Mouse (Mus musculus) limb, embryonic 13.5 days (tissue): ENCODE data around the gene Eftud2. TPM values are rescaled to one million over a fixed set of nuclear protein-coding genes. Genes with fewer than 3 reads are reported as not detected.

Source experiments
- ATAC-seq: fragments of 200-750 bp; cut with Nextera tagmentation; 2 replicates; pipeline ENCODE4 v1.8.0; 2017; ENCODE audit warnings: low read depth, moderate number of reproducible peaks, moderate TSS enrichment; ENCODE audit not compliant: low FRiP score
- H3K27ac ChIP-seq: fragments of 300-500 bp; sonication (generic); 2 replicates; pipeline ENCODE4 v1.5.1; 2015; ENCODE audit warnings: inconsistent platforms, mild to moderate bottlenecking, moderate library complexity
- H3K27me3 ChIP-seq: fragments of 300-500 bp; sonication (generic); 2 replicates; pipeline ENCODE4 v1.6.1; 2015; ENCODE audit warnings: mild to moderate bottlenecking, inconsistent platforms
- H3K36me3 ChIP-seq: fragments of 300-500 bp; sonication (generic); 2 replicates; pipeline ENCODE4 v1.6.1; 2015; ENCODE audit warnings: inconsistent platforms, mild to moderate bottlenecking, moderate library complexity
- H3K4me1 ChIP-seq: fragments of 300-500 bp; sonication (generic); 2 replicates; pipeline ENCODE4 v1.6.1; 2015; ENCODE audit warnings: inconsistent platforms
- H3K4me2 ChIP-seq: fragments of 300-500 bp; sonication (generic); replicated peaks from 2 replicates; pipeline ENCODE4 v1.6.1; 2015; ENCODE audit warnings: inconsistent platforms, mild to moderate bottlenecking, moderate library complexity
- H3K4me3 ChIP-seq: fragments of 300-500 bp; sonication (generic); 2 replicates; pipeline ENCODE4 v1.5.1; 2015; ENCODE audit warnings: moderate library complexity, mild to moderate bottlenecking, inconsistent platforms
- H3K9ac ChIP-seq: fragments of 300-500 bp; sonication (generic); 2 replicates; pipeline ENCODE4 v1.6.1; 2015; ENCODE audit warnings: mild to moderate bottlenecking, inconsistent platforms
- H3K9me3 ChIP-seq: fragments of 300-500 bp; sonication (generic); 2 replicates; pipeline ENCODE4 v1.6.1; 2016; ENCODE audit warnings: inconsistent platforms
- WGBS: fragments of 180-500 bp; shearing (Covaris S2); methylation state at CpG from one replicate; pipeline ENCODE4 v1.1.7; 2015; 5-methylcytosine and 5-hydroxymethylcytosine counted together
- polyA plus RNA-seq: library from polyadenylated mRNA; unstranded; fragments of >200 nt; fragmentation: Nextera tagmentation; extraction: Ambion mirVana; gene quantifications from 2 replicates; pipeline ENCODE4 v1.2.1, GENCODE M21; 2015

Eftud2 gene
- polyA plus RNA-seq, 1 experiment from 2014 or later, result 199 TPM

DNA sequence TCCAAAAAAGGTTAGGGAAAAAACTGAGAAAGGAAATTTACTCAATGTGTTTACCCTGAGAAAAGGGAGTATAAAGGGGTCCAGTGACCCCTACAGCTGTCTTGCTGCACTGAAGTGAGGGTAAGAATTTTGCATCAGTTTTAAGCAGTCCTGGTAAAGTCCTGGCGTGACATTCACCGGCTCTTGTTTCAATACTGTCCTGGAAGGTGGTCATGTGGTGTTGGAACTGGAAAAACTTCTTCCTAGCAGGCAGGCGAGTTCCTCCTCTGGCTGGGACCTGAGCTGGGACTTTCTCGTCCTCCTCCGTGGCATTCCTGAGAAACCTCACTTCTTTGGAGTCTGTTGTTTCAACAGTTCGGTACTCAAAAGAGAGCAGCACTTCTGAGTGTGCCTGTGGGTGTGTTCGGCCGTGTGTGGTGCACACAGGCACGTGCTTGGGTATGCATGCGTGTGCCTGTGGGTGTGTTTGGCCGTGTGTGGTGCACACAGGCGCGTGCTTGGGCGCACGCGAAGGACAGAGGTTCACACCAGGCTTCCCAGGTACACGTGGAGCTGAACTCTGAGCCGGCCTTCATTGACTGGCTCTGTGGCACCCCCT, 48.0 kb downstream of the Eftud2 start:
- ATAC-seq, result no peak

DNA sequence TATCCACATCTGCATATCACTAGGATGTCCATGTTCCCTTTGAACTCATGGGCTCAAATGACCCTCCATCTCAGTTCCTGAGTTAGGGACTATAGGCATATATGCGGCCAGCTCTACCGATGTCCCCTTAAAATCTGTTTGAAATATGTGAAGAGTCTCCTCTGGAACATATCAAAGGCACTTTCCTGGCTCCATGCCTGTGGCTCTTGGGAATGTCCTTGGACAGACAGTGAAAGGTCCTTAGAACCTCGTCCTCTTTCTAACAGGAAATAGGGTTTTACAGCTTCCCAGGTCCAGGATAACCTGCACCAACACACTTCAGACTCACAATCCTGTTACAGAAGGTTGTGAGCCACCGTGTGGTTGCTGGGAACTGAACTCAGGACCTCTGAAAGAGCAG, 50.5 kb downstream of the Eftud2 start:
- Histone ChIP-seq H3K27ac (no peak overlapping the region), H3K27me3 (no peaks in the 10 kb centered on the region), H3K9me3 (0 out of 2 replicates have a peak, but pooled peaks cover 11% of the 10 kb centered on the region), H3K36me3 (no peaks in the 10 kb centered on the region), H3K9ac (no peak overlapping the region), H3K4me1 (no peaks in the 10 kb centered on the region; the same call in 1 of the 2 replicates), H3K4me3 (no peak overlapping the region), H3K4me2 (no peak overlapping the region)
- ATAC-seq, result no peak
- WGBS, result 73% methylated on average over 4 of the region's 4 CpGs

More for the DNA sequence above, 48.0 kb downstream of the Eftud2 start:
- H3K9me3 ChIP-seq, result 0 out of 2 replicates have a peak, but pooled peaks cover 11% of the 10 kb centered on the region
- no peak overlapping the region for H3K9ac ChIP-seq
- H3K27ac ChIP-seq, result no peak overlapping the region
- no peak overlapping the region for H3K4me3 ChIP-seq
- no peaks in the 10 kb centered on the region for H3K27me3 ChIP-seq
- no peaks in the 10 kb centered on the region; the same call in 1 of the 2 replicates for H3K4me1 ChIP-seq
- no peak overlapping the region for H3K4me2 ChIP-seq
- 58% methylated on average over 18 of the region's 18 CpGs for WGBS
- peaks cover 18% of the 10 kb centered on the region for H3K36me3 ChIP-seq

DNA sequence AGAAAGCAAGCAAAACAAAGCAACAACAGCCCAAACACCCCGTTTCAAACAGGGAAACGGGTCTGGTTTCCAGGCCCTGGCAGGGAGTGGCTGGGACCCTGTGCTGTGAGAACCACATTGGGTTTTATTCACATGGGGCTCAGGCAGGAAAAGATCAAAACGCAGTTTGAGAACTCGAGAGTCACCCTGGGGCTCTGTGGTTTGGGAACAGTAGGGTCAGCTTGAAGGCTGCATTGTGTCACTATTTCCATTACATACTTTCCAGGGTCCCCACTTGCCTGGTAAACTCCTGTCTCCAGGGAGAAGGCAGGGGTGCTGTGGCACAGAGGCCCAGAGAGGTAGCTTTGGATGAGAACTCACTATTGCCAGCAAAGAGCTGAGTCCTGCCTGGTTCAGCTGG, 53.7 kb downstream of the Eftud2 start:
- ATAC-seq, result no peak
- Histone ChIP-seq H3K27ac (no peak overlapping the region), H3K4me2 (no peak overlapping the region), H3K4me1 (no peaks in the 10 kb centered on the region), H3K9me3 (0 out of 2 replicates have a peak, but pooled peaks cover 11% of the 10 kb centered on the region), H3K4me3 (no peak overlapping the region), H3K36me3 (no peaks in the 10 kb centered on the region), H3K9ac (no peak overlapping the region), H3K27me3 (no peaks in the 10 kb centered on the region)
- 42% methylated on average over 4 of the region's 4 CpGs for WGBS

DNA sequence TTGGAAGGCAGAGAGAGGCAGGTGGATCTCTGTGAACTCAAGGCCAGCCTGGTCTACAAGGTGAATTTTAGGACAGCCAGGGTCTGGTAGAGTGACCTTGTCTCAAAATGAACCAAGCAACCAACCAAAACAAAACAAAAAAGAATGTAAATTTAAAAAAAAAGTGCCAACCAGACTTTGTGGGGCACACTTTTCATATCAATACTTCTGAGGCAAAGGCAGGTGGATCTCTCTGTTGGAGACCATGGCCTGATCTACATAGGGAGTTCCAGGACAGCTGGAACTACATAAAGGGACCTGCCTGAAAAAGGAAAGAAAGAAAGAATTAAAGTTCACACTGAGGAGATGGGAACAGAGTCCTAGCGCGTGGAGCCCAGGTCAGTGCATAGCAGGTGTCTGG, 54.3 kb downstream of the Eftud2 start:
- no peak for ATAC-seq
- no peaks in the 10 kb centered on the region for H3K27me3 ChIP-seq
- no peak overlapping the region for H3K9ac ChIP-seq
- no peak overlapping the region for H3K4me3 ChIP-seq
- no peak overlapping the region for H3K27ac ChIP-seq
- H3K36me3 ChIP-seq, result no peaks in the 10 kb centered on the region
- H3K4me2 ChIP-seq, result no peak overlapping the region
- no peaks in the 10 kb centered on the region for H3K4me1 ChIP-seq
- WGBS, result 71% methylated on average over 2 of the region's 2 CpGs
- 0 out of 2 replicates have a peak, but pooled peaks cover 11% of the 10 kb centered on the region for H3K9me3 ChIP-seq

DNA sequence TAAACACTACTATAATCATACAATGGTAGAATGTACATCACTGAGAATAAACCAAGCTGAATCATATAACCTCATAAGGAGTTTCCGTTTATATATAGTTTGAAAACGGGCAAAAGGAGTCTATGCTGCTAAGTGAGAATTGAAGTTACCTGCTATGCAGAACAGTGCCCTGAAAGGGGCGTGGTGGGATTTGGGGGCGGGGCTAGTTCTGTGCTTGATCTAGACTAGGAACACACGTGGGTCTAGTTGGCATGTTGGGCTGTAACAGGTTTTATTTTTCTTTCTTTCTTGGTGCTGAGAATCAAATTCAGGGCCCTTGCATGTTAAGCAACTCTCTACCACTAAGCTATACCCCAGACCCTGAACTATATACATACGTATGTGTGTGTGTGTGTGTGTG, 59.6 kb downstream of the Eftud2 start:
- no peak for ATAC-seq

DNA sequence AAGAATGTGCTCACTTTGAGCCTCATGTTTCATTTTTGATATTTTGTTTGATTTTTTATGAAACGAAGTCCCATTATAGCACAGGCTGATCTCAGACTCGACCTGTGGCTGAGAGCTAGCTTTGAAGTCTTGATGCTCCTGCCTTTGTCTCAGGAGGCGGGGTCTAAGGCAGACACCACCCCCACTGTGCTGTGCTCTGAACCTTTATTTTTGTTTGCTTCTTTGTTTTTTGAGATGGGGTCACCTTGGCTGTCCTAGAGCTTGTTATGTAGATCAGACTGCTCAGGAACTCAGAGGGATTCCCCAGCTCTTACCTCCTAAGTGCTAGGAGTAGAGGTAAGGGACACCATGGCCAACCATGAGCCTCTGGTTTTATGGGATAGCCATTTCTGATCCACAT, 60.4 kb downstream of the Eftud2 start:
- Histone ChIP-seq H3K9me3 (no peaks in the 10 kb centered on the region), H3K9ac (no peak overlapping the region), H3K27ac (no peak overlapping the region), H3K36me3 (no peaks in the 10 kb centered on the region), H3K4me1 (peaks cover 26% of the 10 kb centered on the region), H3K27me3 (no peaks in the 10 kb centered on the region), H3K4me3 (no peak overlapping the region), H3K4me2 (no peak overlapping the region)
- ATAC-seq, result no peak
- WGBS, result 8% methylated on average over 3 of the region's 3 CpGs

More for the DNA sequence above, 59.6 kb downstream of the Eftud2 start:
- Histone ChIP-seq H3K27me3 (no peaks in the 10 kb centered on the region), H3K4me2 (no peak overlapping the region), H3K9me3 (no peaks in the 10 kb centered on the region), H3K27ac (no peak overlapping the region), H3K4me1 (peaks cover 19% of the 10 kb centered on the region), H3K36me3 (no peaks in the 10 kb centered on the region), H3K4me3 (no peak overlapping the region), H3K9ac (no peak overlapping the region)
- 49% methylated on average over 6 of the region's 6 CpGs for WGBS

DNA sequence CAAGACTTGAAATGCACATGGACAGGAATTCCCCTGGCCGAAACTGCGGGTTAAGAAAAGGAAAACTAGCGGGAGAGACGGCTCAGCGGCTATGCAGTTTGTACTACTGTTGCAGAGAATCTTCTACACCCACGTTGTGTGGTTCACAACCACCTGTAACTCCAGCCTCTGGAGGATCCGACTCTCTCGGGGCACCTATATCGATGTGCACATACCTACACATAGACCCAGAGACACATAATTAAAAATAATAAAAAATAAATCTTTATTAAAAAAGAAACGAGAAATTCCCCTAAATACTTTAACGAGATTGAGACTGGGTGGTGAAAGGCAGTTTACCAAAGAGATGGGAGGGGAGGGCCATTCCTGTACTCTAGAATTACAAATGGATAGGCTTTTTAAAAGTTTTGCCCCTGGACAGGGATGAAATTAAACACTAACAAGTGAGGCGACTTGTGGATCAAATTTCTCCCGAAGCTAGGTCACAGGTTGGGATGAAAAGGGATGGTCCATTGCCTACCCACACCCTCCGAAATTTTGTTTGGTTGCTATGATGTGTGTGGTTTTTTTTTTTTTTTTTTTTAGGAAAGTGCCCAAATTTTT, 60.9 kb downstream of the Eftud2 start:
- WGBS, result 2% methylated on average over 14 of the region's 14 CpGs
- H3K27ac ChIP-seq, result peak overlapping the region; percentile 100
- H3K4me2 ChIP-seq, result peak overlapping the region; percentile 72
- H3K4me3 ChIP-seq, result peak overlapping the region; percentile 89
- H3K27me3 ChIP-seq, result no peaks in the 10 kb centered on the region
- no peaks in the 10 kb centered on the region for H3K9me3 ChIP-seq
- H3K36me3 ChIP-seq, result no peaks in the 10 kb centered on the region
- ATAC-seq, result peak; percentile 6; the same call in 1 of the 2 replicates
- H3K9ac ChIP-seq, result peak overlapping the region; percentile 98; the same call in 1 of the 2 replicates
- peaks cover 30% of the 10 kb centered on the region for H3K4me1 ChIP-seq

DNA sequence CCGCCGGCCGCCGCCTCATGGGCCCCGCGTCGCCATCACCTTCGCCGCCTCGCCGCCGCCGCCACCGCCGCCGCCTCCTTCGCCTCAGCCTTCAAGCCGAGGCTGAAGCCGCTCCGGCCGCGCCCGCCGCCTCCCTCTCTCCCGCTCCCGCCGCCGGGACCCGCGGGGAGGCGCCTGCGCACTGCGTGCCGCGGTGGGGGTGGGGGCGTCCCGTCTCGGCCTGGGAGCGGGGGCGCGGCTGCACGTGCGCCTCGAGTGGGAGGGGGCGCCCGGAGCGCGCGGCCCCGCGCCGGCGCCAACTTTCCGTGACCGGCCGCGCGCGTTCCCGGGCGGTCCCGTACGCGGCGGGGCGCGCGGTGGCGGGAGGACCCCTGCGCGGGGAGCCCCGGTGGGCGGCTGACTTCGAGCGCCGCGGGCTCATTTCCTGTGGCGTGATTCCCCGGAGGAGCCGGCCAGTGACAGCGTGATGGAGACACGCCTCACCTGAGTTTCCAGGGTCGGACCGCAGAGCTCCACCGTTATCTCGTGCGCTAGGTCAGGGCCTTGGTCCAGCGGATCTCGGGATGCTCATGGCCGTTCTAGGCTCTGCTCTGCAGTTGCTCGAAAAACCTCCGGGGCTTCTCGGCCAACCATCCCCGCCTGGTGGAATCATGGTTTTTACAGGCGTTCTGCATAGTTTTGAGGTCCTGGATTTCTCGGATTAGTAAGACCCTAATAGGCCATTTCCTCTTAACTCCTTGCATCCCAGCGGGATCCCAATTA, 61.6 kb downstream of the Eftud2 start, which contains the start of gene Gjc1:
TSS of gene Gjc1 (minus strand) at position 680 of the 762 bp plus-strand sequence.
- no peaks in the 10 kb centered on the region for H3K36me3 ChIP-seq
- H3K4me2 ChIP-seq, result peak within 1 kb of the TSS; percentile 72
- under 1% methylated on average over 72 of the region's 97 CpGs for whole genome bisulfite sequencing
- H3K4me3 ChIP-seq, result peak within 1 kb of the TSS; percentile 89
- H3K9me3 ChIP-seq, result no peaks in the 10 kb centered on the region
- H3K9ac ChIP-seq, result peak within 1 kb of the TSS; percentile 98
- H3K27me3 ChIP-seq, result no peaks in the 10 kb centered on the region
- H3K4me1 ChIP-seq, result peaks cover 35% of the 10 kb centered on the region
- peak within 1 kb of the TSS; percentile 100 for H3K27ac ChIP-seq
- peak; percentile 88 for ATAC-seq

DNA sequence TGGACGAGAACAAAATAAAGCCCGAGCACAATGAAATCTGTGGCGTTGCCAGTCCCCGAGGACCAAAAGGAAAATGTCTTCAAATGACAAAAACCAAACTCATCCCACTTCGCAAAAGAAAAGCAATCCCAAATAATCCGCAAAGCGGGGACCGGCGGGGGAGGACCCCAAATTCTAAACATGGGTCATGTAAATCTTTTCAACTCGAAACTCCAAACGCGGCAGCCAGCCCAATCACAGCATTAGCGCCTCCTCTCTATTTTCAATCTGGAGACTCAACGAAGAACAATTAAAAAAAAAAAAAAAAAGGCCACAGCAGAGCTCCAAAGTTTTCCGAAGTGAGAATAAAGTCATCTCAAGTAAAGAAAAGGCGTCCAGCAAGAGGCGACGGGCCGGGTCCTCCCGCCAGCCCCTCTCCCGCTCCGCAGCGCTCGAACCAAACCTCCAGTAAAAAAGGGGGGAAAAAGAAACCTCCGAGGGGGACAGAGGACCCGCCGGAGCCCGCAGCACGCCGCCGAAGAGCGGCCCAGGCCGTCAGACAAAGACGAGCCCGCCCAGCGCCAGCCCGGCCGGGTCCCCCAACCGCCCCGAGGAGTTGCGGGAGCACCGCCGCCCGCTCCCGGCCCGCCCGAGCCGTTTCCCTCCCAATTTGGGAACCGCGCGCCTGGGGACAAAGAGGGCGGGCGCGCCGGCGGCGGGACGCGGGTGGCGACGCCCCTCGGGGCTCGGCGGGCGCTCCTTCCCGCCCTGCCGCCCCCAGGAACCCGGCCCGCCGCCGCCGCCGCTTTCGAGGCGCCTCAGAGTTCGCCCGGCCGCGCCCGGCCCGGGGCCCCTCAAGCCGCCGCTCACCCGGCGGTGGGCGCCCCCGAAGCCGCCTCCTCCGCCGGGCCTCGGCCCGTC, 62.4 kb downstream of the Eftud2 start:
- peak; percentile 22; the same call in 1 of the 2 replicates for ATAC-seq
- under 1% methylated on average over 60 of the region's 92 CpGs for WGBS

DNA sequence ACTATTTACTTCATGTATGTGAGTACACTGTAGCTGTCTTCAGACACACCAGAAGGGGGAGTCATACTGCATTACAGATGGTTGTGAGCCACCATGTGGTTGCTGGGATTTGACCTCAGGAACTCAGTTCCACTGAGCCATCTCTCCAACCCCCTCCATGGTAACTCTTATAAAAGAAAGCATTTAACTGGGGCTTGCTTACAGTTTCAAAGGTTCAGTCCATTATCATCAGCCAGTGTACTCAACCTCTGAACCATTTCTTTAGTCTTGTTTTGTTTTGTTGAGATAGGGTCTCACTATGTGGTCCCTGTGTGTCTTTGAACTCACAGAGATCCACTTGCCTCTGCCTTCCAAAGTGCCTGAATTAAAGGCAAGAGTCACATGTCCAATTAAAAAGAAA, 65.9 kb downstream of the Eftud2 start:
- Histone ChIP-seq H3K27me3 (no peaks in the 10 kb centered on the region), H3K27ac (no peak overlapping the region), H3K4me2 (0 out of 2 replicates have a peak overlapping the region, but pooled peaks have one; percentile 4), H3K4me3 (no peak overlapping the region), H3K9ac (no peak overlapping the region), H3K36me3 (peaks cover 5% of the 10 kb centered on the region; the same call in 1 of the 2 replicates), H3K4me1 (peaks cover 62% of the 10 kb centered on the region), H3K9me3 (no peaks in the 10 kb centered on the region)
- no peak for ATAC-seq

More for the DNA sequence above, 62.4 kb downstream of the Eftud2 start:
- Histone ChIP-seq H3K4me3 (peak overlapping the region; percentile 89), H3K9ac (peak overlapping the region; percentile 98), H3K27me3 (no peaks in the 10 kb centered on the region), H3K4me2 (peak overlapping the region; percentile 72), H3K4me1 (peaks cover 43% of the 10 kb centered on the region), H3K36me3 (no peaks in the 10 kb centered on the region), H3K9me3 (no peaks in the 10 kb centered on the region), H3K27ac (peak overlapping the region; percentile 100)

DNA sequence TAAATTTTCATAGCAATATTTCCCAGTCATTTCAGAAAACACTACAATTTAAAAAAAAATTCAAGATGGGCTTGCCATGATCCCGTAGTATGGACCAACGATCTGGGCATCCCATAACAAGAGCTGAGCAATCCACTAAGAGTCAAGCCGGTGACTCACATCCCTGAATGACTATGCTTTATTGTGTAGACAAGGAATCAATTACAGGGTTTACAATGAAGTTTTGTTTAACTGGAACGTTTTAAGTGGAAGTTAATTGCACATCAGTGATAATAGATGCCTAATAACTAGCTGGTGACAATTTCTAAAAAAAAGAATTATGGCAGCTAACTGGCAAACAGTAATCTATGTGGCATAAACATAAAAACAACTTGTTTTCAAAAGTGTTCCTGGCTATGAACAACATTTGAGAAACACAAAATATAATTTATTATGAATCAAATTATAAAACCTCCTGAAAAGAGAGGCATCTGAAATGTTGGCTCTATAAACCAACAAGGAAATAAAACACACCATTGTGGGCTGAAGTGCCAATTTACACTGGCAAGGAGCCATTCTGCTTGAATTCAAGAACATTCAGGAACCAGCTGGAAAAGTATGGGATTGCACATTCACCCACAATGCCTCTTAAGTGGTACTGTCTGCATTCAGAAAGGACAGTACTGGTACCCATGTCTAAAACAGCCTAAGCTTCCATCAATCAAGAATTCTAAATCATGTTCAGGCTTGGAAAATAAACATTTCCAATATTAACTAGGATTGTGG, 69.9 kb downstream of the Eftud2 start:
- H3K36me3 ChIP-seq, result peaks cover 6% of the 10 kb centered on the region; the same call in 1 of the 2 replicates
- peaks cover 54% of the 10 kb centered on the region for H3K4me1 ChIP-seq
- H3K27ac ChIP-seq, result peak overlapping the region; percentile 44; the same call in 1 of the 2 replicates
- 52% methylated on average over 4 of the region's 4 CpGs for WGBS
- no peak overlapping the region for H3K4me3 ChIP-seq
- no peak overlapping the region for H3K4me2 ChIP-seq
- no peak overlapping the region for H3K9ac ChIP-seq
- H3K27me3 ChIP-seq, result no peaks in the 10 kb centered on the region
- H3K9me3 ChIP-seq, result no peaks in the 10 kb centered on the region
- no peak for ATAC-seq
